Mouse (Mus musculus) adipocyte (in vitro differentiated cells): Measurements from ENCODE around the gene Igf1r.

Source experiments
- DNase-seq: peaks from one replicate; pipeline ENCODE4 v3.0.0-alpha.2; 2016; ENCODE audit warnings: low spot score

Gene Igf1r

GRCm38 (mm10) chr7:68085338-68085737, 132.7 kb downstream of the Igf1r start:
- peak; percentile 29 for DNase-seq

- no peak for DNase-seq
Measured at GRCm38 (mm10) chr7:68085870-68086341, 133.3 kb downstream of the Igf1r start.

GRCm38 (mm10) chr7:68087496-68087895, 134.9 kb downstream of the Igf1r start:
- no peak for DNase-seq

GRCm38 (mm10) chr7:68088825-68089224, 136.2 kb downstream of the Igf1r start:
- no peak for DNase-seq

GRCm38 (mm10) chr7:68089725-68090124, 137.1 kb downstream of the Igf1r start:
- no peak for DNase-seq

- no peak for DNase-seq
Measured at GRCm38 (mm10) chr7:68090576-68090975, 137.9 kb downstream of the Igf1r start.

GRCm38 (mm10) chr7:68092304-68092978, 139.8 kb downstream of the Igf1r start:
- no peak for DNase-seq

GRCm38 (mm10) chr7:68093817-68094216, 141.2 kb downstream of the Igf1r start:
- DNase-seq, result no peak

- DNase-seq, result no peak
Measured at GRCm38 (mm10) chr7:68095574-68095973, 142.9 kb downstream of the Igf1r start.

- DNase-seq, result no peak
Measured at GRCm38 (mm10) chr7:68096411-68096810, 143.8 kb downstream of the Igf1r start.

GRCm38 (mm10) chr7:68097081-68097836, 144.6 kb downstream of the Igf1r start:
- DNase-seq, result peak; percentile 32

- DNase-seq, result no peak
Measured at GRCm38 (mm10) chr7:68098098-68098497, 145.5 kb downstream of the Igf1r start.

GRCm38 (mm10) chr7:68100388-68100787, 147.8 kb downstream of the Igf1r start:
- no peak for DNase-seq

GRCm38 (mm10) chr7:68102456-68103177, 150.0 kb downstream of the Igf1r start:
- DNase-seq, result peak; percentile 16

- no peak for DNase-seq
Measured at GRCm38 (mm10) chr7:68103178-68103530, 150.5 kb downstream of the Igf1r start.

- no peak for DNase-seq
Measured at GRCm38 (mm10) chr7:68111532-68111931, 158.9 kb downstream of the Igf1r start.

GRCm38 (mm10) chr7:68112582-68112981, 160.0 kb downstream of the Igf1r start:
- no peak for DNase-seq

- no peak for DNase-seq
Measured at GRCm38 (mm10) chr7:68114364-68114763, 161.7 kb downstream of the Igf1r start.

- DNase-seq, result peak; percentile 18
Measured at GRCm38 (mm10) chr7:68114983-68115715, 162.5 kb downstream of the Igf1r start.

- no peak for DNase-seq
Measured at GRCm38 (mm10) chr7:68117567-68117966, 164.9 kb downstream of the Igf1r start.

- no peak for DNase-seq
Measured at GRCm38 (mm10) chr7:68117981-68118380, 165.4 kb downstream of the Igf1r start.

GRCm38 (mm10) chr7:68119605-68120004, 167.0 kb downstream of the Igf1r start:
- DNase-seq, result no peak
